Mouse (Mus musculus) C2C12 (cell line): ENCODE measurements at regions not wholly inside any gene's neighbourhood (a gene's known extent, or its start where the extent isn't known, plus 50 kb on each side); places are given as distances from the start of the nearest gene placed in this dataset.

ENCODE experiments used
- H3K27me3 ChIP-seq: one replicate; pipeline ENCODE4 v1.6.1; 2011; ENCODE audit not compliant: control insufficient read depth, insufficient read depth, insufficient read length
- H3K36me3 ChIP-seq: one replicate; pipeline ENCODE4 v1.6.1; 2011; ENCODE audit not compliant: control insufficient read depth, insufficient read depth
- H3K4me3 ChIP-seq: one replicate; pipeline ENCODE4 v1.5.1; 2011; ENCODE audit warnings: mild to moderate bottlenecking, control low read depth; ENCODE audit not compliant: poor library complexity, insufficient read depth, severe bottlenecking
- H3K79me2 ChIP-seq: one replicate; pipeline ENCODE4 v1.6.1; 2011; ENCODE audit not compliant: control insufficient read depth, insufficient read depth
- H3K79me3 ChIP-seq: one replicate; pipeline ENCODE4 v1.6.1; 2011; ENCODE audit warnings: low read depth, control low read depth
- H3ac ChIP-seq: one replicate; pipeline ENCODE3; 2011; ENCODE audit warnings: low read depth; ENCODE audit not compliant: control insufficient read depth, insufficient read length
- CEBPB ChIP-seq: IDR thresholded peaks from one replicate; pipeline ENCODE4 v1.6.1; 2011; ENCODE audit warnings: low read depth, mild to moderate bottlenecking, control low read depth, moderate library complexity
- CTCF ChIP-seq: IDR thresholded peaks from one replicate; pipeline ENCODE4 v1.5.1; 2011; ENCODE audit not compliant: control insufficient read depth, insufficient read depth, insufficient read length
- FOSL1 ChIP-seq: IDR thresholded peaks from one replicate; pipeline ENCODE4 v1.8.0; 2011; ENCODE audit warnings: mild to moderate bottlenecking, low read length; ENCODE audit not compliant: poor library complexity, insufficient read depth, severe bottlenecking
- MAX ChIP-seq: IDR thresholded peaks from one replicate; pipeline ENCODE4 v1.6.1; 2011; ENCODE audit warnings: mild to moderate bottlenecking, control low read depth
- MYOD1 ChIP-seq: IDR thresholded peaks from one replicate; pipeline ENCODE4 v1.6.1; 2011; ENCODE audit warnings: low read depth; ENCODE audit not compliant: control insufficient read depth, insufficient read length
- MYOG ChIP-seq: IDR thresholded peaks from one replicate; pipeline ENCODE4 v1.6.1; 2011; ENCODE audit not compliant: control insufficient read depth, insufficient read length; ENCODE audit errors: extremely low read depth
- USF1 ChIP-seq: IDR thresholded peaks from one replicate; pipeline ENCODE4 v1.6.1; 2011; ENCODE audit warnings: low read depth, mild to moderate bottlenecking, control low read depth, moderate library complexity

GRCm38 (mm10) chr16:76442635-76443034, 69.0 kb upstream of the Nrip1 start:
- Histone ChIP-seq H3ac (no peak overlapping the region), H3K27me3 (no peaks in the 10 kb centered on the region), H3K79me2 (no peaks in the 10 kb centered on the region), H3K4me3 (no peak overlapping the region), H3K36me3 (no peaks in the 10 kb centered on the region), H3K79me3 (no peaks in the 10 kb centered on the region)
- TF ChIP-seq FOSL1: no peak

- H3K79me3 ChIP-seq: no peaks in the 10 kb centered on the region
- no peak overlapping the region for H3ac ChIP-seq
- H3K27me3 ChIP-seq: no peaks in the 10 kb centered on the region
- no peak overlapping the region for H3K4me3 ChIP-seq
- no peaks in the 10 kb centered on the region for H3K36me3 ChIP-seq
- H3K79me2 ChIP-seq: no peaks in the 10 kb centered on the region
- TF ChIP-seq MAX: no peak
- TF ChIP-seq CTCF: no peak
- TF ChIP-seq USF1: no peak
- no peak for TF ChIP-seq MYOG
- TF ChIP-seq CEBPB: no peak
- TF ChIP-seq MYOD1: no peak
- no peak for TF ChIP-seq FOSL1
Observed at GRCm38 (mm10) chr16:76441803-76442448, 68.3 kb upstream of the Nrip1 start.

GRCm38 (mm10) chr16:76438093-76438883, 64.7 kb upstream of the Nrip1 start:
- Histone ChIP-seq H3K27me3 (no peaks in the 10 kb centered on the region), H3K79me3 (no peaks in the 10 kb centered on the region), H3K79me2 (no peaks in the 10 kb centered on the region), H3ac (no peak overlapping the region), H3K4me3 (no peak overlapping the region), H3K36me3 (no peaks in the 10 kb centered on the region)
- TF ChIP-seq MYOD1 (no peak), CTCF (no peak), MAX (no peak), FOSL1 (no peak), USF1 (no peak), CEBPB (no peak), MYOG (no peak)

- Histone ChIP-seq H3K79me3 (no peaks in the 10 kb centered on the region), H3ac (no peak overlapping the region), H3K4me3 (no peak overlapping the region), H3K36me3 (no peaks in the 10 kb centered on the region), H3K27me3 (no peaks in the 10 kb centered on the region), H3K79me2 (no peaks in the 10 kb centered on the region)
- TF ChIP-seq CEBPB: no peak
- TF ChIP-seq MYOG: no peak
- no peak for TF ChIP-seq FOSL1
- TF ChIP-seq MAX: no peak
- TF ChIP-seq MYOD1: no peak
- no peak for TF ChIP-seq CTCF
- TF ChIP-seq USF1: no peak
Observed at GRCm38 (mm10) chr16:76436290-76436689, 62.7 kb upstream of the Nrip1 start.

GRCm38 (mm10) chr16:76433076-76433825, 59.6 kb upstream of the Nrip1 start:
- no peak overlapping the region for H3K4me3 ChIP-seq
- no peaks in the 10 kb centered on the region for H3K27me3 ChIP-seq
- no peak for TF ChIP-seq MYOD1
- no peak for TF ChIP-seq MAX
- no peak for TF ChIP-seq USF1
- no peak for TF ChIP-seq CEBPB
- TF ChIP-seq CTCF: no peak
- no peak for TF ChIP-seq MYOG
- TF ChIP-seq FOSL1: no peak
- no peak overlapping the region for H3ac ChIP-seq
- no peaks in the 10 kb centered on the region for H3K79me2 ChIP-seq
- no peaks in the 10 kb centered on the region for H3K36me3 ChIP-seq
- H3K79me3 ChIP-seq: no peaks in the 10 kb centered on the region
